Mouse (Mus musculus): ENCODE measurements around the gene Cry2. TPM values are rescaled to one million over a fixed set of nuclear protein-coding genes. Genes with fewer than 3 reads are reported as not detected.

The Cry2 gene
- polyA plus RNA-seq, 1 experiment = 22.0 TPM

DNA sequence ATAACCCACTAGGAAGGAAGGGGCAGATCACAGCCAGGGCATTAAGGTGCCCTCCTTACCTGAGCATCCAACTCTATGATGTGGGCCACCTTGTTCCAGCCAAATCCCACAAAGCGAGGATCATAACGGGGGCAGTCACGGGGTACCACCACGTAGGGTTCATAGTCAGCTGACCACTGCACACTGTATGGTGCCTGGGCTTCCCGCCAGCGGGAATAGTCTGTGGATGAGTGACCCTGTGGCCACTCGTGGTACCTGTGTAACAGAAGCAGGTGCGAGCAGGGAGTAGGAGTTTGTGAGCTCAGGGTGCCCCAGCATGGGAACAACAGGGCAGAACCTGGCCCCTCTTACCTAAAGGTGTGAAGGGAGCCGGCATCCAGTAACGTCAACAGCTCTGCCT is 68.3 kb downstream of the Cry2 start:
- TF ChIP-seq POLR2A (IDR thresholded peaks at IDR 0.05; ENCODE audit: control insufficient read depth, low read depth, low read length) (no peak), CTCF (IDR thresholded peaks at IDR 0.05; ENCODE audit: control insufficient read depth, insufficient read depth, insufficient replicate concordance, low read depth, low read length) (no peak)
- H3K4me3 ChIP-seq (ENCODE audit: control insufficient read depth, low read depth, low read length) = no peak overlapping the region
- H3K36me3 ChIP-seq (ENCODE audit: control insufficient read depth, insufficient read depth, low read length) = no peaks in the 10 kb centered on the region
- H3K27ac ChIP-seq (ENCODE audit: control insufficient read depth, insufficient read depth, low read depth, low read length) = no peak overlapping the region
- H3K4me1 ChIP-seq (ENCODE audit: control insufficient read depth, insufficient read depth, low read length) = peaks cover 8% of the 10 kb centered on the region
- no peaks in the 10 kb centered on the region for H3K27me3 ChIP-seq (ENCODE audit: control insufficient read depth, insufficient read depth, low read length)

DNA sequence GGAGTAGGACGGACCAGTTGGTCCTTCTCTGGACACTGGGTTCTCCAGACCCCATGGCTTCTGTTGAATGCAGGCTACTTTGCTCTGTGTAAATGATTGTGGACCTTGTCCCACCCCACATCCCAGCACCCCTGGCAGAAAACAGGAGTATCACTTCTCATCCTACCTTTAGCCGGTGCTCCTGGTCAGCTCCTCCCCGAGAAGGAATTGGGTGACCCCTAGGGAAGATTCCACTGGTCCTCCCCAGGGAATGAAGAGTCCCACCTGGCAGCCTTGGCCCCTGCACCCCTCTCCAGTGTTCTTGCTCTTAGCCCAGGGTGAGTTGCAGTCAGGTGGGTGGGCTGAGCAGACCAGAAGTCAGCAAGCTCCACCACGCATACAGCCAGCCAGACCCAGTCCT is 69.8 kb downstream of the Cry2 start:
- peaks cover 1% of the 10 kb centered on the region; the same call in 1 of the 2 replicates for H3K36me3 ChIP-seq (ENCODE audit: control insufficient read depth, insufficient read depth, low read length)

GRCm38 (mm10) chr2:92362571-92363228 is 71.1 kb downstream of the Cry2 start:
- TF ChIP-seq CTCF (IDR thresholded peaks at IDR 0.05; ENCODE audit: control insufficient read depth, insufficient read depth, insufficient replicate concordance, low read depth, low read length) (no peak), POLR2A (IDR thresholded peaks at IDR 0.05; ENCODE audit: control insufficient read depth, low read depth, low read length) (no peak)
- no peaks in the 10 kb centered on the region for H3K27me3 ChIP-seq (ENCODE audit: control insufficient read depth, insufficient read depth, low read length)
- H3K36me3 ChIP-seq (ENCODE audit: control insufficient read depth, insufficient read depth, low read length) = peaks cover 2% of the 10 kb centered on the region
- no peak overlapping the region for H3K27ac ChIP-seq (ENCODE audit: control insufficient read depth, insufficient read depth, low read depth, low read length)
- peaks cover 4% of the 10 kb centered on the region for H3K4me1 ChIP-seq (ENCODE audit: control insufficient read depth, insufficient read depth, low read length)
- H3K4me3 ChIP-seq (ENCODE audit: control insufficient read depth, low read depth, low read length) = no peak overlapping the region

More for the DNA sequence above, 69.8 kb downstream of the Cry2 start:
- peaks cover 4% of the 10 kb centered on the region for H3K4me1 ChIP-seq (ENCODE audit: control insufficient read depth, insufficient read depth, low read length)
- no peak for TF ChIP-seq POLR2A (IDR thresholded peaks at IDR 0.05; ENCODE audit: control insufficient read depth, low read depth, low read length)
- TF ChIP-seq CTCF (IDR thresholded peaks at IDR 0.05; ENCODE audit: control insufficient read depth, insufficient read depth, insufficient replicate concordance, low read depth, low read length) = no peak
- no peak overlapping the region for H3K27ac ChIP-seq (ENCODE audit: control insufficient read depth, insufficient read depth, low read depth, low read length)
- no peaks in the 10 kb centered on the region for H3K27me3 ChIP-seq (ENCODE audit: control insufficient read depth, insufficient read depth, low read length)
- H3K4me3 ChIP-seq (ENCODE audit: control insufficient read depth, low read depth, low read length) = no peak overlapping the region

DNA sequence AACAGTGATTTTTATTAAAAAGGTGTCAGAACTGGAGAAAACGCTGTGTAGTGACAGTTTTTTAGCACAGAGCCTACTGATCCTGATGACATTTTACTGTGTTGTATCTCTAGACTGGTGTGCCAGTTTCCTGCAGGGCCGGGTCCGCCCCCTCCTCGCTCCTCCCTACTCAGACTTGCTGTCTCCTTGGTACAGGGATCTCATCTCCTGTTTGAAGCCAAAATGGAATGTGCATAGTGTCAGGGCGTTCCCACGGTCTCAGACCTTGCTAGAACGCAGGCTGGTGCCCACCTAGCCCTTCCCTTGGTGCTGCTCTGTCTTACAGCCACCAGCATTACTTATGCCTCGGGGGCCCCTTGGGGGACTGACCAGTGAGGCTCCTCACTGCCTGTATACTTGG is 72.0 kb downstream of the Cry2 start:
- Histone ChIP-seq H3K4me1 (ENCODE audit: control insufficient read depth, insufficient read depth, low read length) (0 out of 2 replicates have a peak, but pooled peaks cover under 1% of the 10 kb centered on the region), H3K4me3 (ENCODE audit: control insufficient read depth, low read depth, low read length) (no peak overlapping the region), H3K27ac (ENCODE audit: control insufficient read depth, insufficient read depth, low read depth, low read length) (no peak overlapping the region), H3K27me3 (ENCODE audit: control insufficient read depth, insufficient read depth, low read length) (no peaks in the 10 kb centered on the region), H3K36me3 (ENCODE audit: control insufficient read depth, insufficient read depth, low read length) (peaks cover 2% of the 10 kb centered on the region)
- no peak for TF ChIP-seq CTCF (IDR thresholded peaks at IDR 0.05; ENCODE audit: control insufficient read depth, insufficient read depth, insufficient replicate concordance, low read depth, low read length)
- TF ChIP-seq POLR2A (IDR thresholded peaks at IDR 0.05; ENCODE audit: control insufficient read depth, low read depth, low read length) = no peak

DNA sequence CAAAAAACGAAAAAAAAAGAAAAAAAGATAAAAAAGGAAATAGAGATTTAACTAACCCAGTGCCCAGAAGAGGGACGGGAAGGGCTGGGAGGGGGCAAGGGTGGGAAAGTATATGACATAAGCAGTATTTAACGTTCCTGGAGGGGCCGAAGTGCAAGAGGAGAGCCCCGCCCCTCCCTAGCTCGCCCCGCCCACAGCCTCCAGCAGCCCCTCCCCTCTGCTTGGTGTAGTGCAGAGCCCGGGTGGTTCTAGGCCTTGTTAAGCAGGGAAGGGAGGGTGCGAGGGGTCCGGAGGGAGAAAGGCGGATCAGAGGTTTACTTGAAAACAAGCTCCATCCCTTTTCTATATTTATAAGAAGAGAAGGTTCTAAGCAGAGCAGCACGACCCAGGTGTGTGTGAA is 73.0 kb downstream of the Cry2 start:
- Histone ChIP-seq H3K4me3 (ENCODE audit: control insufficient read depth, low read depth, low read length) (no peak overlapping the region), H3K27ac (ENCODE audit: control insufficient read depth, insufficient read depth, low read depth, low read length) (no peak overlapping the region), H3K27me3 (ENCODE audit: control insufficient read depth, insufficient read depth, low read length) (no peaks in the 10 kb centered on the region), H3K4me1 (ENCODE audit: control insufficient read depth, insufficient read depth, low read length) (no peaks in the 10 kb centered on the region), H3K36me3 (ENCODE audit: control insufficient read depth, insufficient read depth, low read length) (peaks cover 2% of the 10 kb centered on the region)
- TF ChIP-seq CTCF (IDR thresholded peaks at IDR 0.05; ENCODE audit: control insufficient read depth, insufficient read depth, insufficient replicate concordance, low read depth, low read length) (no peak), POLR2A (IDR thresholded peaks at IDR 0.05; ENCODE audit: control insufficient read depth, low read depth, low read length) (no peak)

DNA sequence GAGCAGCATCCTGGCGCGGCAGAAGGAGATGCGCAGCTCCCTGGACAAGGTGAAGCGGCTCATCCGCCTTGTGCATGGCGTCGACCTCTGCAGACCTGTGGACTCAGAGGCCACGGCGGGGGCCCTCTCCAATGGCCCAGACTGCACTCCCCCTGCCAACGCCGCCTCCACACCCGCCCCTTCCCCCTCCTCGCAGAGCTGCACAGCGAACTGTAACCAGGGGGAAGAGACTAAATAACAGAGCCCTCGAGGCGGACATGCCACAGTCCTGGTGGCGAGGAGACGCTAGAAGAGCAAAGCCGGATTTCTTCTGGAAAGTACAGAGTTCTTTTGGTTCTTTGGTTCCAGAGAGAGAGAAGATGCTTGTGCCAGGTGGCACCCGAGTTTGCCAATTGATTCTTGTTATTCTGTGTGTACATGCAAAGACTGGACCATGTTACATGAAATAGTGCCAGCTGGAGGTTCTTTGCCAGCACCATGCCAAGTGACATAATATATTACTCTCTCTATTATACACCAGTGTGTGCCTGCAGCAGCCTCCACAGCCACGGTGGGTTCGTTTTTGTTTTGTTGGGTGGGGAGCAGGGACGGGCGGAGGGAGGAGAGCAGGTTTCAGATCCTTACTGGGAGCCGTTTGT is 73.5 kb downstream of the Cry2 start:
- peaks cover 2% of the 10 kb centered on the region for H3K36me3 ChIP-seq (ENCODE audit: control insufficient read depth, insufficient read depth, low read length)
- H3K27ac ChIP-seq (ENCODE audit: control insufficient read depth, insufficient read depth, low read depth, low read length) = no peak overlapping the region
- H3K4me3 ChIP-seq (ENCODE audit: control insufficient read depth, low read depth, low read length) = no peak overlapping the region
- no peak for TF ChIP-seq POLR2A (IDR thresholded peaks at IDR 0.05; ENCODE audit: control insufficient read depth, low read depth, low read length)
- TF ChIP-seq CTCF (IDR thresholded peaks at IDR 0.05; ENCODE audit: control insufficient read depth, insufficient read depth, insufficient replicate concordance, low read depth, low read length) = no peak
- H3K4me1 ChIP-seq (ENCODE audit: control insufficient read depth, insufficient read depth, low read length) = no peaks in the 10 kb centered on the region
- no peaks in the 10 kb centered on the region for H3K27me3 ChIP-seq (ENCODE audit: control insufficient read depth, insufficient read depth, low read length)

GRCm38 (mm10) chr2:92359301-92359700 is 74.5 kb downstream of the Cry2 start:
- Histone ChIP-seq H3K4me1 (ENCODE audit: control insufficient read depth, insufficient read depth, low read length) (no peaks in the 10 kb centered on the region), H3K4me3 (ENCODE audit: control insufficient read depth, low read depth, low read length) (no peak overlapping the region), H3K36me3 (ENCODE audit: control insufficient read depth, insufficient read depth, low read length) (peaks cover 2% of the 10 kb centered on the region), H3K27me3 (ENCODE audit: control insufficient read depth, insufficient read depth, low read length) (no peaks in the 10 kb centered on the region), H3K27ac (ENCODE audit: control insufficient read depth, insufficient read depth, low read depth, low read length) (no peak overlapping the region)
- TF ChIP-seq CTCF (IDR thresholded peaks at IDR 0.05; ENCODE audit: control insufficient read depth, insufficient read depth, insufficient replicate concordance, low read depth, low read length) (no peak), POLR2A (IDR thresholded peaks at IDR 0.05; ENCODE audit: control insufficient read depth, low read depth, low read length) (no peak)

Measured in testis, adult 2 months (tissue).